Mouse (Mus musculus) left cerebral cortex, adult 2 months (tissue): Measurements from ENCODE around the gene Wfdc21. TPM values are rescaled to one million over a fixed set of nuclear protein-coding genes. Genes with fewer than 3 reads are reported as not detected.

Source experiments
- DNase-seq, 2 experiments: peaks; one replicate each; pipeline ENCODE4 v3.0.0; 2021 to 2022; ENCODE audit warnings: low spot score in 2 of 2, mixed read lengths in 1 of 2; ENCODE audit errors: extremely low spot score in 1 of 2
- H3K27ac ChIP-seq: fragments of 200-600 bp; 2 replicates; pipeline ENCODE4 v1.8.1; 2022
- H3K4me3 ChIP-seq: fragments of 200-600 bp; 2 replicates; pipeline ENCODE4 v1.8.1; 2022
- CTCF ChIP-seq: fragments of 200-600 bp; IDR thresholded peaks from 2 replicates; pipeline ENCODE4 v1.8.1; 2022; ENCODE audit warnings: antibody characterized with exemption, mild to moderate bottlenecking, moderate library complexity
- intact Hi-C: fragments of 180-260 bp; cut with DNase I; formaldehyde crosslinking; loops from one replicate; pipeline ENCODE4 v1.15.1; 2025
- long read RNA-seq, 2 experiments: library from polyadenylated mRNA; stranded (forward); transcript quantifications; one replicate each; pipeline ENCODE4 v2.0.0; 2021; ENCODE audit warnings: borderline mapping rate in 2 of 2
- total RNA-seq, 2 experiments: library from RNA; stranded (reverse); gene quantifications; 2 replicates each; pipeline ENCODE4 v1.2.3; 2021

Gene Wfdc21
- not detected for total RNA-seq
- long read RNA-seq, experiment 1 = 0 reads
- long read RNA-seq, experiment 2 = 0 reads

GRCm38 (mm10) chr11:83746681-83747080 is at the start of gene Wfdc21:
TSS of gene Wfdc21 (plus strand) at chr11:83746940.
- no peak for DNase-seq
- TF ChIP-seq CTCF = no peak
- intact Hi-C loops = no loop called here
- no peak within 1 kb of the TSS for H3K4me3 ChIP-seq
- no peak within 1 kb of the TSS for H3K27ac ChIP-seq

GRCm38 (mm10) chr11:83703705-83704104 is 43.0 kb upstream of the Wfdc21 start, which contains the start of gene Wfdc17:
TSS of gene Wfdc17 (plus strand) at chr11:83703991.
- no peak for TF ChIP-seq CTCF
- Histone ChIP-seq H3K4me3 (no peak within 1 kb of the TSS), H3K27ac (no peak within 1 kb of the TSS)
- no peak for DNase-seq
- intact Hi-C loops = loop anchor here (1.0 kb wide), 1 partner anchor 16 kb away; no protein-coding TSS in a partner anchor

- no peak for TF ChIP-seq CTCF
- Histone ChIP-seq H3K27ac (no peak within 1 kb of the TSS), H3K4me3 (no peak within 1 kb of the TSS)
- no peak for DNase-seq
- intact Hi-C loops = no loop called here
These were observed 38.0 kb upstream of the Wfdc21 start, which contains the start of gene Wfdc18 for GRCm38 (mm10) chr11:83708715-83709114. TSS of gene Wfdc18 (plus strand) at chr11:83709015.

DNA sequence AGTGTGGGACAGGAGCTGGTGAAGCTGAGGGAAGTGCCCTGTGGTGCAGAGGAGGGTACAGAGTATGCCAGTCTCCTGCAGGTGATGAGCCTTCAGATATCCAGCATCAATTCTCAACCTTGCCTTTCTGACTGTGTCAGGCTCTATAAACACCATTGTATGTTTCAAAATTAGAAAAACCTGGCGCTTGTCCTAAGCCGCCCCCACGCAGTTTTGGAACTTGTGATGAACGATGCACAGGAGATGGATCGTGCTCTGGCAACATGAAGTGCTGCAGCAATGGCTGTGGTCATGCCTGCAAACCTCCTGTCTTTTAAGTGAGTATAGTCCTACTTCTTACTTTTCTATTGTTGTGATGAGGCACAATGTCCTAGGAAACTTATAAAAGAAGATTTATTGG is 37.1 kb upstream of the Wfdc21 start:
- Histone ChIP-seq H3K27ac (no peak overlapping the region), H3K4me3 (no peak overlapping the region)
- intact Hi-C loops = no loop called here
- no peak for TF ChIP-seq CTCF
- peak in 1 of 2 experiments; percentile 29 for DNase-seq

GRCm38 (mm10) chr11:83712671-83713070 is 34.1 kb upstream of the Wfdc21 start:
- no peak overlapping the region for H3K27ac ChIP-seq
- no peak for DNase-seq
- intact Hi-C loops = no loop called here
- TF ChIP-seq CTCF = no peak
- no peak overlapping the region for H3K4me3 ChIP-seq

GRCm38 (mm10) chr11:83713925-83714324 is 32.8 kb upstream of the Wfdc21 start:
- TF ChIP-seq CTCF = no peak
- DNase-seq = no peak
- Histone ChIP-seq H3K4me3 (no peak overlapping the region), H3K27ac (no peak overlapping the region)
- intact Hi-C loops = no loop called here

DNA sequence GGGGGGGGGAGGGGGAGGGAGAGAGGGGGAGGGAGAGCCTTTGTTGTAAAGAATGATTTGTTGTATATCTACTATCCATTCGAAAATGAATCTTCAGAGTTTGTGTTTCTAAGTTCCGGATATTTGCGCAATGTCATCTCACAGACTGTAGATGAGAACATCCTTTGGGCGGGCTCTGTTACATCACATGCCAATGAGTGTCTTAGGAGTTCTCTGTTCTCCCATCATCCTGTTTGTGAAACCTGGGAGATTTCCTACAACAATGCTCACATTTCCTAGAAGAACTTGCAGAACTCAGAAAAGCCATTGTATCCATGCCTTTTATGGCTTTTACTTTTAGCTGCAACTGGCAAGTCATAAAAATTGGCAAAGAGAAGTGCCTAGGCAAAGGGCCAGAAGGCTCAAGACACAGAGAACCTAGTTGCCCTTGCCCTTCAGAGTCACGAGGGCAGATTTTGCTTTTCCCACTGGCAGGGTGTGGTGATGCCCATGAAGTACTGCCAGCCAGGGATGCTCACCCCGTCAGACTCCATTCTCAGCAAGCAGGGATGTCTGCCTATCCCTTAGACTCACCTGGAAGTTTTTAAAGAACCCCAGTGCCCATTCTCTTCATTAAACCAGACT is 29.6 kb upstream of the Wfdc21 start:
- H3K27ac ChIP-seq = no peak overlapping the region
- no peak for TF ChIP-seq CTCF
- no peak for DNase-seq
- intact Hi-C loops = no loop called here
- no peak overlapping the region for H3K4me3 ChIP-seq

- no peak for TF ChIP-seq CTCF
- intact Hi-C loops = no loop called here
These were observed 26.0 kb upstream of the Wfdc21 start for GRCm38 (mm10) chr11:83720766-83721165.

GRCm38 (mm10) chr11:83728757-83729432 is 17.8 kb upstream of the Wfdc21 start:
- Histone ChIP-seq H3K4me3 (no peak overlapping the region), H3K27ac (no peak overlapping the region)
- intact Hi-C loops = no loop called here
- no peak for DNase-seq
- peak; percentile 56 for TF ChIP-seq CTCF

More at GRCm38 (mm10) chr11:83720766-83721165, 26.0 kb upstream of the Wfdc21 start:
- DNase-seq = no peak
- Histone ChIP-seq H3K4me3 (no peak overlapping the region), H3K27ac (no peak overlapping the region)

DNA sequence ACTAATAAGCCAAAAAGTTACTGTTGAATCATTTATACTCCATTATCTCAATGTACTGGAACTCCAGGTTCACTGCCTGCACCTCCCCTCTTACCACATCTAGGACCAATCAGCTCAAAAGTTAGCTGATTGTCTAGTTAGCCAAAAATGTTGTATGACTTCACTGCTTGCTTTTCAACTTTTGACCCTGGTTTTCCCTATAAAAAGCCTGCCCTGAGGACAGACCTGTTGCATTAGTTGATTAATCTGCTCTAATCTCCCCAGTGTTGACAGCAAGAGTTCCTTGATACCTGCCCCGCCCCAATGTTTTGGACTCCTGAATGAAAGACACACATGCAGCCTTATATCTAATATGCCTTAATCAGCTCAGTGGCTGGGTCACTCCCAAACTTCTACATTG is 15.6 kb upstream of the Wfdc21 start:
- Histone ChIP-seq H3K4me3 (no peak overlapping the region), H3K27ac (no peak overlapping the region)
- no peak for TF ChIP-seq CTCF
- intact Hi-C loops = no loop called here
- DNase-seq = no peak

GRCm38 (mm10) chr11:83733071-83733640 is 13.6 kb upstream of the Wfdc21 start:
- Histone ChIP-seq H3K27ac (no peak overlapping the region), H3K4me3 (no peak overlapping the region)
- DNase-seq = no peak
- no peak for TF ChIP-seq CTCF
- intact Hi-C loops = no loop called here

- no peak overlapping the region for H3K4me3 ChIP-seq
- intact Hi-C loops = no loop called here
- DNase-seq = no peak
- no peak overlapping the region for H3K27ac ChIP-seq
- no peak for TF ChIP-seq CTCF
These were observed 12.5 kb upstream of the Wfdc21 start for GRCm38 (mm10) chr11:83734215-83734614.
